Mouse (Mus musculus): ENCODE results near the gene Tldc2.
A peak's percentile ranks its signal among the peaks of the same experiment; 100 is the strongest.

DNA sequence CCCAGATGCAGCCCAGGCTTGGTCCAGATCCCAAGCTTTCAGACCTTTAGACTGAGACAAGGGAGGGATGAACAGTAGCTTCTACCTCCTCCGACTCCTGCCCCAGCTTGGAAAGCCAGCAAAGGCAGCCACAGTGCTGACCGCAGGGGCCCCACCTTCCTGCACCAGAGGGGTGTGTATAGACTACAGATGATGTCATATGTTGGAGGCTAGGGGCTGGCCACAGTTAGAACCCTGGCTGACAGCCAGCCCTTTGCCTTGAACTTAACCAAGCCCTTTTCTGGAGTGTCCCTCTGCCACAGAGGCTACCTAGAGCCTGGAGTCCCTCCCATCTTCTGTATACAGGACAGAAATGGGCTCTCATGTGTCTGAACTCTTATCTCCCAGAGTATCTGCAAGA is 15.3 kb upstream of the Tldc2 start:
- TF ChIP-seq CEBPB (IDR thresholded peaks at IDR 0.05; ENCODE audit: insufficient read depth, poor library complexity, severe bottlenecking): no peak
- TF ChIP-seq MYOD1 (IDR thresholded peaks at IDR 0.05; ENCODE audit: control insufficient read depth in 1 of 3, insufficient read length in 2 of 3, low read depth in 2 of 3): peak in 1 of 3 experiments; percentile 37
- no peak for TF ChIP-seq E2F4 (IDR thresholded peaks at IDR 0.05; ENCODE audit: insufficient read depth)
- TF ChIP-seq POLR2A (IDR thresholded peaks at IDR 0.05; ENCODE audit: insufficient read length, low read depth): no peak
